Mouse (Mus musculus): ENCODE measurements at regions not wholly inside any gene's neighbourhood (a gene's known extent, or its start where the extent isn't known, plus 50 kb on each side); places are given as distances from the start of the nearest gene placed in this dataset.

DNA sequence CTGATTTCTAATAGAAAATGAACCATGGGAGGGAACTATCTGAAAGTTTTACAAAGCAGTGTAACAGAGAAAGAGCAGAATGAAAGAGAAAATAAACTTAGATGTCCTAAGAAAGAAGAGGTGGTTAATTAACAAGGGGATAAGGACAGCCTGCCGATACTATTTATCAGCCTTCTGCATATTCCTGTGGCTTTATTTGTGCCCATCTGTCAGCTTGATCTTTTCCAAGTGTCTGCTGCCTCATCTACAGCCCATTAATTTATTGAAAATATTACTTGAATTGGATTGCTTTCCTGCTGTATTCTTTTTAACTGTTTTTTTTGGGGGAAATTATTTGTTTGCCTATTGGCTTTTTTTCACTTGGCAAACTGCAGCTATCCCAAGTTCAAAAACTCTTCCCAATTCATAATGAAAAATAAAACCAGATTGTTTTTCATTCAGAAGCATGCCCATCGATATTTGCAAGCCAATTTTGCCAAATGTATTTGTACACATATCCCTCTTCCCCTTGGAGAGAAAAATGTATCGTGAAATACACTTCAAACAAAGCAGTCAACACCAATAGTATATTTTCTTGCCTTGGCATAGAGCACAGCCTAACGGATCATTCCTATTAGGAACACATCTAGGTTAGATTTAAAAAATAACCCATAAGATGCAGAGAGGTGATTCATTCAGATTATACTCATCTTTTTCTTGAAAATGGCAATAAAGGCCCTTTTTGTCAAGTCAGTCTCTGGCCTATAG lies 289.3 kb downstream of the Rnf152 start:
- H3K9me3 ChIP-seq (replicated peaks; ENCODE audit: insufficient read depth, low read length): no peaks in the 10 kb centered on the region
- H3K79me2 ChIP-seq (ENCODE audit: control insufficient read depth, insufficient read depth, low read length, poor library complexity): no peaks in the 10 kb centered on the region
- H3K27me3 ChIP-seq (ENCODE audit: control insufficient read depth in 1 of 2, insufficient read depth in 2 of 2, low read length in 2 of 2): no peaks in the 10 kb centered on the region
- no peak overlapping the region for H3K9ac ChIP-seq (ENCODE audit: control insufficient read depth, low read depth, low read length, poor library complexity, severe bottlenecking)
- no peaks in the 10 kb centered on the region for H3K4me1 ChIP-seq (ENCODE audit: control insufficient read depth in 1 of 2, insufficient read depth in 2 of 2, low read length in 2 of 2)
- DNase-seq (ENCODE audit: low read depth, low spot score): no peak
- no peak overlapping the region for H3K4me3 ChIP-seq (ENCODE audit: control insufficient read depth in 1 of 2, insufficient read depth in 1 of 2, low read depth in 2 of 2, low read length in 2 of 2)
- no peaks in the 10 kb centered on the region for H3K36me3 ChIP-seq (ENCODE audit: control insufficient read depth in 1 of 2, insufficient read depth in 2 of 2, low read length in 2 of 2)
- TF ChIP-seq TCF12 (IDR thresholded peaks at IDR 0.05; ENCODE audit: low read depth, low read length): no peak
- TF ChIP-seq HCFC1 (IDR thresholded peaks at IDR 0.05; ENCODE audit: low read depth, low read length): no peak
- TF ChIP-seq CHD1 (IDR thresholded peaks at IDR 0.05; ENCODE audit: low read depth, low read length): no peak
- TF ChIP-seq CTCF (IDR thresholded peaks at IDR 0.05 in 2 of 3, conservative IDR thresholded peaks at IDR 0.05 in 1 of 3; ENCODE audit: control insufficient read depth in 1 of 3, insufficient read depth in 1 of 3, low read depth in 2 of 3, low read length in 3 of 3, poor library complexity in 1 of 3, severe bottlenecking in 1 of 3): no peak
- TF ChIP-seq KAT2A (conservative IDR thresholded peaks at IDR 0.05; ENCODE audit: low read depth, low read length): no peak
- TF ChIP-seq USF2 (IDR thresholded peaks at IDR 0.05; ENCODE audit: borderline replicate concordance in 1 of 2, insufficient read depth in 1 of 2, low read depth in 1 of 2, low read length in 2 of 2): no peak
- no peak for TF ChIP-seq MAZ (IDR thresholded peaks at IDR 0.05; ENCODE audit: low read depth, low read length)
- no peak for TF ChIP-seq POLR2A (IDR thresholded peaks at IDR 0.05; ENCODE audit: control insufficient read depth in 1 of 2, insufficient read depth in 1 of 2, low read depth in 1 of 2, low read length in 2 of 2, poor library complexity in 1 of 2)
- no peak for TF ChIP-seq SMC3 (IDR thresholded peaks at IDR 0.05; ENCODE audit: low read depth, low read length)
- no peak for TF ChIP-seq ZMIZ1 (IDR thresholded peaks at IDR 0.05; ENCODE audit: low read depth, low read length)
- no peak for TF ChIP-seq BHLHE40 (IDR thresholded peaks at IDR 0.05; ENCODE audit: borderline replicate concordance, low read depth, low read length)
- no peak overlapping the region for H3K27ac ChIP-seq (ENCODE audit: control insufficient read depth, low read depth, low read length)

DNA sequence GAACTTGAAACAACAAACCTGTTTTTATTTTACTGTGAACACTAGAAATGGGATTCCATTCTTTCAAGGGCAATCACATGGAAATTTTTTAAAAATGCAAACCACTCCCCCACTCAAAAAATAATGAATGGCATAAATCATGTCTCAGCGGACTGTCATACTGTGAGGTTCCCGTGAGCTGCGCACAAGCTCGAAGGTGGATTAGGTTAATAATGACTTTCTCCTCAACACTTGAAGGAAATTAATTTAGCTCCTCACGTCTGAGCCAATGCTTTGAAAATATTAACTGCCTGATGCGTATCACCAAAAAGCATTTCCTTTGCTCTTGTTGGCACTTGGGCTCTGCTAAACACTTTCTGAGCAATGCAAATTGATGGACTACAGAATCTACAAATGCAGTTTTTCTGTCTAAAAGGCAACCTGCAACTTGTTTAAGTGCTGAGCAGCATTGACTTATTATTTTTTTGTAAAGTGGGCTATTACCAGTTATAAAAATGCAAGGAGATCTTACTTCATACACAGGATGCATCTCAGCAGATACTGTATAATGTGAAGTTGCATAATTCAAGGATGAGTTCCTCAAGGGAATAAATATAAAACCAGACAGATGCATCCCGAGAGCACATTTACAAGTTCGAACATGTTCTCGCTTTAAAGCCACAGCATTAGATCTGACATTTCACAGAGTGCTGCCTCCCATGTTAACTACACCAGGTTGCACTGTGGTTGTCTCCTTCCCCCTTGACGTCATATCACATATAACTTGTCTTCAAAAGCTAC lies 282.4 kb downstream of the Cdh20 start:
- Histone ChIP-seq H3K9me3 (replicated peaks; ENCODE audit: insufficient read depth, low read length) (no peaks in the 10 kb centered on the region), H3K4me3 (ENCODE audit: control insufficient read depth in 1 of 2, insufficient read depth in 1 of 2, low read depth in 2 of 2, low read length in 2 of 2) (no peak overlapping the region), H3K36me3 (ENCODE audit: control insufficient read depth in 1 of 2, insufficient read depth in 2 of 2, low read length in 2 of 2) (no peaks in the 10 kb centered on the region), H3K79me2 (ENCODE audit: control insufficient read depth, insufficient read depth, low read length, poor library complexity) (no peaks in the 10 kb centered on the region), H3K4me1 (ENCODE audit: control insufficient read depth in 1 of 2, insufficient read depth in 2 of 2, low read length in 2 of 2) (no peaks in the 10 kb centered on the region), H3K27ac (ENCODE audit: control insufficient read depth, low read depth, low read length) (no peak overlapping the region), H3K9ac (ENCODE audit: control insufficient read depth, low read depth, low read length, poor library complexity, severe bottlenecking) (no peak overlapping the region), H3K27me3 (ENCODE audit: control insufficient read depth in 1 of 2, insufficient read depth in 2 of 2, low read length in 2 of 2) (no peaks in the 10 kb centered on the region)
- TF ChIP-seq MYC (IDR thresholded peaks at IDR 0.05; ENCODE audit: low read depth, low read length) (no peak), HCFC1 (IDR thresholded peaks at IDR 0.05; ENCODE audit: low read depth, low read length) (no peak), TCF12 (IDR thresholded peaks at IDR 0.05; ENCODE audit: low read depth, low read length) (no peak), POLR2AphosphoS2 (IDR thresholded peaks at IDR 0.05; ENCODE audit: low read length) (no peak), ZMIZ1 (IDR thresholded peaks at IDR 0.05; ENCODE audit: low read depth, low read length) (no peak), RCOR1 (IDR thresholded peaks at IDR 0.05; ENCODE audit: low read depth, low read length) (no peak), ELF1 (IDR thresholded peaks at IDR 0.05; ENCODE audit: low read depth, low read length) (no peak), TBP (IDR thresholded peaks at IDR 0.05; ENCODE audit: low read depth, low read length) (no peak), MAX (IDR thresholded peaks at IDR 0.05; ENCODE audit: low read length) (no peak), GATA1 (IDR thresholded peaks at IDR 0.05; ENCODE audit: low read depth, low read length) (no peak), USF1 (IDR thresholded peaks at IDR 0.05; ENCODE audit: low read depth, low read length) (no peak), EP300 (IDR thresholded peaks at IDR 0.05; ENCODE audit: low read depth in 1 of 2, low read length in 2 of 2) (no peak), MAZ (IDR thresholded peaks at IDR 0.05; ENCODE audit: low read depth, low read length) (no peak), GABPA (IDR thresholded peaks at IDR 0.05; ENCODE audit: low read depth, low read length) (no peak), ZC3H11A (IDR thresholded peaks at IDR 0.05; ENCODE audit: low read depth, low read length) (no peak)
- DNase-seq (ENCODE audit: low read depth, low spot score): no peak

Measured in MEL (cell line).